Mouse (Mus musculus): Measurements from ENCODE around the gene Ier5l.

The Ier5l gene

GRCm38 (mm10) chr2:30470143-30470946 lies 3.7 kb downstream of the Ier5l start:
- no peak for DNase-seq (ENCODE audit: low read depth in 1 of 2, low spot score in 2 of 2)

- DNase-seq (ENCODE audit: low read depth in 1 of 2, low spot score in 2 of 2) = no peak
These were observed 4.2 kb downstream of the Ier5l start for GRCm38 (mm10) chr2:30469796-30470142.

DNA sequence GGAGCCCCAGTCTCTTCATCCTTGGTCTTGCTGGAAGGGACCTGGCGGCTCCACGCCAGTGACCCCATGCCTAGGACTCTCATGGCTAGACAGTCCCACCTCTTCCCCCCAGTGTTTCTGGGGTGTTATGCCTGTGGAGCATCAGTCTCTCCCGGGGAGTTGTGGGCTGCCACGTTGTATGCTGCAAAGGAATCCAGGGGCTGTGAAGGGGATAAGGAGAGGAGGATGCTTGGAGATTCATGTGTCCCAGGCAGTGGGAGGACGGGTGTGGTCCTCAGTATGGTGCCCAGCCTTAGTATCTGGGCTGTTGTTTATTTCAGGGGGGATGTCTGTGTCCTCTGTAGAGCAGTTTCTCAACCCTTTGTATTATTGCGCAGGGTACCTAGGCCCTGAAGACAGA lies 5.0 kb downstream of the Ier5l start:
- DNase-seq (ENCODE audit: low read depth in 1 of 2, low spot score in 2 of 2) = no peak

- DNase-seq (ENCODE audit: low read depth in 1 of 2, low spot score in 2 of 2) = no peak
These were observed 7.2 kb downstream of the Ier5l start for GRCm38 (mm10) chr2:30466787-30467186.

DNA sequence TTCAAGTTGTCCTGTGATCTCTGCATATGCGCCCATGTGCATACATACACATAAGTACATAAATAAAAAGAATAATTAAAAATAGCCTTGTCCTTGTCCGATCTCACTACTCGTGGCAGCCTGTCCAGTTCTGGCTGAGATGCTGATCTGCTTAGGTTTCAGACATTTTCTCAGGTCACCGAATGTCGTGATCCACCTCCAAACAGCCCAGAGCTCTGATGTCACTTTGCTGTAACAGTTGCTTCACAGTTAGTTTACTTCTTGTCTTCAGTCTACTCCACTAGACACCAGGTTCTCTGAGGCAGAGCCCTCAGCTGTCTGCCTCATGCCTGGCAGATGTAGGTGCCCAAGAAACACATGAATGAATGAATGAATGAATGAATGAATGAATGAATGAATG lies 9.6 kb downstream of the Ier5l start:
- DNase-seq (ENCODE audit: low read depth in 1 of 2, low spot score in 2 of 2) = no peak

DNA sequence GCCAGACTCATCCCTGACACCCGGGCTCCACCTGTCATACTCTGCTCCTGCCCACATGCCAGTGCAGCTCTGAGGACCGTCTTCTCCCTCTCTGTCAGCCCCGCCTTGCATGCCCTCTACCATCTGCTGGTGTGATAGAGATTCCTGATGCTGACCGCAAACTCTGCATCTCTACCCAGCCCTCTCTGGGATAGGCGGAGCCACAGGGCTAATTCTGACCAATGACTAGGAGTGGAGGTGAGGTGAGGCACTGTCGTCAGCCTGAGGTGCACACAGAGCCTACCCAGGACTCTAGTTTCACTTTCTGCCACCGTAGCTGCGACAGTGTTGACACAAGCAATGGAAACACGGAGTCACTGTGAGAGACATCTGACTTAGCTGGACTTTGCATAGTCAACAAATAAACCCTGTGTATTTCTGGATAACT lies 10.1 kb downstream of the Ier5l start:
- no peak for DNase-seq (ENCODE audit: low read depth in 1 of 2, low spot score in 2 of 2)

- DNase-seq (ENCODE audit: low read depth in 1 of 2, low spot score in 2 of 2) = no peak
These were observed 10.7 kb downstream of the Ier5l start for GRCm38 (mm10) chr2:30463341-30463761.

- DNase-seq (ENCODE audit: low read depth in 1 of 2, low spot score in 2 of 2) = no peak
These were observed 14.8 kb downstream of the Ier5l start for GRCm38 (mm10) chr2:30459241-30459640.

DNA sequence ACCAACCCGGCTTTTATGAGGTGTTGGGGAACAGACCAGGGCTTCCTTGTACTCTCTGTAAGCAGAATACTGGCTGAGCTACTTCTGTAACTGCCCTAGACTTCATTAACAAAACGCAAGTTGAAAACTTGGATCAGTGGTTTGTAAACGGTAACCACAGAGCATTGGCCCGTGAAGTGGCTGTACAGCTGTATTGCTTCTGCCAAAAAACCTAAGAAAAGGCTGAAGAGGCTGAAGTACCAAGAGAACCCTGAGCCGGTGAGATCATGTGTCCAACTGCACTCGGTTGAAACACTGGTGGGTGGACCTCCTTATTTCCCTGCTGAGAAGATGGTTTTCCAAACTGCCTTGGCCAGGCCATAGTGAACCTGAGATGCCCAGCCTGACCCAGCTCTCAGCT lies 15.7 kb downstream of the Ier5l start:
- DNase-seq (ENCODE audit: low read depth in 1 of 2, low spot score in 2 of 2) = no peak

DNA sequence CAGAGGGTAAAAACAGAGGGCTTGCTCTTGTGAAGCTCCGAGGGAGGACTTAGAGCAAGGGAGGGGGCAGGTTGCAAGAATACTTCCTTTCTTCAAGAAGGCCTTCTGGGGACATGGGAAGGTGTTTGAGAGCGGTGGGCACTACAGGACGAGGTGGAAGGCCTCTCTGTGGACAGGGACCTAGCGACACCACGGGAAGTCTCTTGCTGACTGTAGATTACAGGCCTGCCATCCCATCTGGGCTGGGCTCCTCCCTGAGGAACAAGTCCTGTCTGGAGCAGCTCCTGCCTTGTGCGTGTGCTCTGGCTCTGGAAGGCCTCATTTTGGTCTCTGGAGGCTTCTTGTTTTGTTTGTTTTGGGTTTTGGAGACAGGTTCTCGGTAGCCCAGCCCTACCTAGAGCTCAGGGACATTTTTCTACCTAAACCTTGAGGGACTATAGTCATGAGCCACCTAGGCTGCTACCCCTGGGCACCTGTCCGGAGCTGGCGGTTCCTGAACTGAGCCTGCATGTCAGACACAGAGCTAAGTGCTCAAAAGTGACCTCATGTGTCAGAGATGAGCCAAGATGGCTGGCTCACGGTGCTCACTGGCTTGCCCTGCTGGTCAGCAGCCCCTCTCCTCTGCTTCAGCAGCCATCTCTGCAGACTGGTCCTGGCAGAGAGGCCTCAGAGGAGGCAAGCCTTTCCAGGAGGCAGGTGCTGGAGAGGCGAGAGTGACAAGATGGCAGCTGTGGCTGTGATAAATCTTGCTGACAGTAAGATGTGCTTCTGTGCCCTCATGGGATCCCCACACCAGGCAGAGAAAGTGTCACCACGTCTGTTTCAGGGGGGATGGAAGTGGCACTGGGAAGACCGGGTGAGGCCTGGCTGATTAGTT lies 17.7 kb downstream of the Ier5l start:
- DNase-seq (ENCODE audit: low read depth in 1 of 2, low spot score in 2 of 2) = no peak

- DNase-seq (ENCODE audit: low read depth in 1 of 2, low spot score in 2 of 2) = no peak
These were observed 19.4 kb downstream of the Ier5l start for GRCm38 (mm10) chr2:30454587-30454986.

GRCm38 (mm10) chr2:30453570-30453969 lies 20.4 kb downstream of the Ier5l start:
- no peak for DNase-seq (ENCODE audit: low read depth in 1 of 2, low spot score in 2 of 2)

GRCm38 (mm10) chr2:30451525-30451924 lies 22.5 kb downstream of the Ier5l start:
- no peak for DNase-seq (ENCODE audit: low read depth in 1 of 2, low spot score in 2 of 2)

- no peak for DNase-seq (ENCODE audit: low read depth in 1 of 2, low spot score in 2 of 2)
These were observed 23.5 kb downstream of the Ier5l start for GRCm38 (mm10) chr2:30450530-30450929.

- DNase-seq (ENCODE audit: low read depth in 1 of 2, low spot score in 2 of 2) = no peak
These were observed 25.6 kb downstream of the Ier5l start for GRCm38 (mm10) chr2:30448371-30448770.

- no peak for DNase-seq (ENCODE audit: low read depth in 1 of 2, low spot score in 2 of 2)
These were observed 26.9 kb downstream of the Ier5l start for GRCm38 (mm10) chr2:30446891-30447826.

GRCm38 (mm10) chr2:30445312-30445711 lies 28.7 kb downstream of the Ier5l start:
- no peak for DNase-seq (ENCODE audit: low read depth in 1 of 2, low spot score in 2 of 2)

DNA sequence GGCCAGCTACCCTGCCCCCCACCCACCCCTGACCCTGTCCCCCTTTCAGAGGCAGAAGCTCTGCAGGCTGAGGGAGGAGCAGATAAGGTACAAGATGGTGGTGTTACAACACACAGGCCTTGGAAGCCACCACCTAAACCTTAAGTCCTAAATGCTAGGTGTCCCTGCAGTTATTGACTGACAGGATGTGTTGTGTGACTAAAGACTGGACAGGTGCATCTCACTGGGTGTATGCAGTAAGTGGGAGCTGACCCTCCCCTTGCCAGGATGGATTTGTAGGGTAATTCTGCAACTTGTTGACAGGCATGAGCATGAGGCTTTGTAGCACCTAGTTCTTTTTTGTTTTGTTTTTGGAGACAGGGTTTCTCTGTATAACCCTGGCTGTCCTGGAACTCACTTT lies 29.6 kb downstream of the Ier5l start:
- DNase-seq (ENCODE audit: low read depth in 1 of 2, low spot score in 2 of 2) = no peak

GRCm38 (mm10) chr2:30444006-30444405 lies 30.0 kb downstream of the Ier5l start:
- DNase-seq (ENCODE audit: low read depth in 1 of 2, low spot score in 2 of 2) = no peak

DNA sequence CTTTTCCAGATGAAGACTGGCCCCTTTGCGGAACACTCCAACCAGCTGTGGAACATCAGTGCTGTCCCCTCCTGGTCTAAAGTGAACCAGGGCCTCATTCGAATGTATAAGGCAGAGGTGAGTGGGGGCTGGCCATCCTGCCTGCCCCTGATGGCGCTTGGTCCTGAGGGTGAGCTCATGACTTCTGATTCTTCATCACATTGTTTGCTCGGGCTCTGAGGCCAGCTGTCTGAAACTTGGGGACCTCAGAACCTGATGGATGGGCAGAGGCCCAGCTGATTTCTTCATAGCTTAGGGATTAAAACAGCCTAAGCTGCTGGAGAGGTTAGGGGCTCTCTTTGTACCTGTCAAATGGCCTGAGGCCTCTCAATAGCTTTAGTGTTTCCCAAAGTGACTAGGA lies 30.7 kb downstream of the Ier5l start:
- DNase-seq (ENCODE audit: low read depth in 1 of 2, low spot score in 2 of 2) = no peak

GRCm38 (mm10) chr2:30442498-30442890 lies 31.5 kb downstream of the Ier5l start:
- DNase-seq (ENCODE audit: low read depth in 1 of 2, low spot score in 2 of 2) = no peak
